Mouse (Mus musculus) ES-E14 (cell line): Measurements from ENCODE around the gene Pigv. TPM values are rescaled to one million over a fixed set of nuclear protein-coding genes. Genes with fewer than 3 reads are reported as not detected.

Experiments used
- DNase-seq: peaks from one replicate; pipeline ENCODE4 v3.0.0-alpha.2; 2013; ENCODE audit warnings: low read depth, low spot score
- H3K27ac ChIP-seq: 2 replicates; pipeline ENCODE4 v1.5.1; 2012; ENCODE audit warnings: low read depth, mild to moderate bottlenecking, low read length, moderate library complexity, mixed read lengths; ENCODE audit not compliant: poor library complexity, insufficient read depth, severe bottlenecking
- H3K36me3 ChIP-seq: 2 replicates; pipeline ENCODE4 v1.6.1; 2012; ENCODE audit warnings: mild to moderate bottlenecking, low read length, moderate library complexity, mixed read lengths; ENCODE audit not compliant: control insufficient read depth, poor library complexity, insufficient read depth, severe bottlenecking
- H3K4me1 ChIP-seq, 2 experiments: fragments of 150-350 bp in 1 of 2; sonication (generic) in 1 of 2; 2 replicates each; pipeline ENCODE4 v1.6.1; 2012; ENCODE audit warnings: low read length in 2 of 2, mild to moderate bottlenecking in 1 of 2, mixed read lengths in 1 of 2; ENCODE audit not compliant: control insufficient read depth in 2 of 2, insufficient read depth in 2 of 2, poor library complexity in 1 of 2
- H3K4me3 ChIP-seq, 2 experiments: fragments of 150-350 bp in 1 of 2; sonication (generic) in 1 of 2; 2 replicates each; pipeline ENCODE4 v1.5.1; 2012; ENCODE audit warnings: low read length in 2 of 2, low read depth in 1 of 2, mild to moderate bottlenecking in 1 of 2, mixed read lengths in 1 of 2; ENCODE audit not compliant: insufficient read depth in 1 of 2, poor library complexity in 1 of 2, severe bottlenecking in 1 of 2
- H3K9ac ChIP-seq: 2 replicates; pipeline ENCODE4 v1.6.1; 2012; ENCODE audit warnings: low read depth, mild to moderate bottlenecking, low read length, mixed read lengths; ENCODE audit not compliant: poor library complexity, insufficient read depth, severe bottlenecking
- H3K9me3 ChIP-seq: fragments of 150-350 bp; sonication (generic); 2 replicates; pipeline ENCODE4 v1.6.1; 2012; ENCODE audit warnings: low read depth, mild to moderate bottlenecking, low read length; ENCODE audit not compliant: control insufficient read depth, insufficient read depth
- CHD2 ChIP-seq: IDR thresholded peaks from 2 replicates; pipeline ENCODE4 v1.6.1; 2014; ENCODE audit warnings: mild to moderate bottlenecking, low read depth, low read length, inconsistent platforms
- HCFC1 ChIP-seq: IDR thresholded peaks from 2 replicates; pipeline ENCODE4 v1.6.1; 2012; ENCODE audit warnings: low read length, inconsistent platforms, borderline replicate concordance; ENCODE audit not compliant: insufficient read depth
- MAFK ChIP-seq: IDR thresholded peaks from 2 replicates; pipeline ENCODE4 v1.6.1; 2014; ENCODE audit warnings: mild to moderate bottlenecking, low read depth, low read length, inconsistent platforms; ENCODE audit not compliant: insufficient read depth
- ZC3H11A ChIP-seq: IDR thresholded peaks from 2 replicates; pipeline ENCODE4 v1.6.1; 2012; ENCODE audit warnings: low read depth, mild to moderate bottlenecking, inconsistent platforms, low read length, borderline replicate concordance
- ZNF384 ChIP-seq: IDR thresholded peaks from 2 replicates; pipeline ENCODE4 v1.6.1; 2012; ENCODE audit warnings: low read depth, low read length, inconsistent platforms
- in situ Hi-C, 2 experiments: fragments of 600-800 bp; cut with MboI; formaldehyde crosslinking; loops; one replicate each; pipeline ENCODE4 v1.15.1; 2025; ENCODE audit warnings: low sequenced_read_pairs in 2 of 2, inconsistent platforms in 1 of 2; ENCODE audit not compliant: unreplicated experiment in 2 of 2
- total RNA-seq: library from RNA; depleted of rRNA; stranded (reverse); fragments of 300-350 nt; gene quantifications from 2 replicates; pipeline ENCODE4 v1.2.3, GENCODE M21; 2012; rRNA removed

The Pigv gene
- total RNA-seq, 1 experiment = 11.6 TPM

- TF ChIP-seq CHD2 = no peak
- TF ChIP-seq ZNF384 = no peak
- TF ChIP-seq MAFK = no peak
- TF ChIP-seq ZC3H11A = no peak
- no peak for TF ChIP-seq HCFC1
- no peak overlapping the region for H3K4me3 ChIP-seq
- H3K36me3 ChIP-seq = peaks cover 40% of the 10 kb centered on the region
- no peaks in the 10 kb centered on the region for H3K9me3 ChIP-seq
- DNase-seq = no peak
- peaks cover 9 to 21% of the 10 kb centered on the region in 2 experiments for H3K4me1 ChIP-seq
- in situ Hi-C loops = no loop called here
- no peak overlapping the region for H3K9ac ChIP-seq
- H3K27ac ChIP-seq = no peak overlapping the region
Observed at GRCm38 (mm10) chr4:133611815-133612214, 60.6 kb downstream of the Pigv start.

Other genes with a start within 250 kb of the Pigv start
- gene Tent5b, start 192.5 kb downstream of the Pigv start, total RNA-seq = 7.5 and 8.5 TPM in 2 replicates
- 0.90 and 0.94 TPM in 2 replicates for gene Trnp1, start 174.1 kb downstream of the Pigv start, total RNA-seq
- gene Kdf1, start 153.7 kb downstream of the Pigv start, total RNA-seq = 3.4 and 4.1 TPM in 2 replicates
- gene Nudc, start 126.7 kb downstream of the Pigv start, total RNA-seq = 340 and 358 TPM in 2 replicates
- 0.31 and 0.32 TPM in 2 replicates for gene Nr0b2, start 119.3 kb downstream of the Pigv start, total RNA-seq
- 14.4 and 19.9 TPM in 2 replicates for gene Gpatch3, start 97.9 kb downstream of the Pigv start, total RNA-seq
- 39.5 and 52.6 TPM in 2 replicates for gene Gpn2, start 88.3 kb downstream of the Pigv start, total RNA-seq
- 35.8 and 46.6 TPM in 2 replicates for gene Sfn, start 70.5 kb downstream of the Pigv start, total RNA-seq
- gene Zdhhc18, start 22.5 kb downstream of the Pigv start, total RNA-seq = 39.0 and 55.8 TPM in 2 replicates
- gene Arid1a, start 84.1 kb upstream of the Pigv start, total RNA-seq = 62.6 and 75.6 TPM in 2 replicates
- gene Rps6ka1, start 215.2 kb upstream of the Pigv start, total RNA-seq = 87.1 and 95.0 TPM in 2 replicates